Comparison of ENCODE assay signal across 8 mouse cellular contexts in the genomic region with DNA sequence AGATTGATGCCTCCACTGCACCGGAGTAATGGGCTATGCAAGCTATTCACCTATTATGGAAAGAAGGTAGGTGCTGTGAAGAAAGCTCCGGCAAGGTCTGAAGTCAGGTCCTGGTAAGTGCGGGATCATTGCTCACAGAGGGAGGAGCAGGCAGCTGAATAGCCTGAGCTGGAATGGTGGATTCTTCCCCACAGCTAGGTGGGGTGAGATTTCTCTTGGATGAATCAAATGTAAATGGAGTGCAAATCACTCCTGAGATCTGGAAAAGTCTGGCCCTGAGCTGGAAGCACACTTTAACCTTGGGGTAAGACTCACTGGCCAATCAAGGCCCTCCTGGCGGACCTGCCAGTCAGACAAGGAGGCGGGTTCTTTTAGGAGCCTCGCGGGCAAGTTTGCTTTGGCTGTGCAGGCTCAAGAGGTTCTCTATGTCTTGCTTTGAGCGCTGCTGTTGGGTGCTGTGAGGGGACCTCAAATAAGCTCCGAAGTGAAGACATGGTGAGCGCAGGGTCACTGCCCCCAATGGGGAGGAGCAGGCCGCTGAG. TPM values are rescaled to one million over a fixed set of nuclear protein-coding genes. Genes with fewer than 3 reads are reported as not detected.
DNase-seq lines count a peak whose midpoint lies in the region; ATAC-seq and TF ChIP-seq lines count a peak whose summit lies in the region.

Ftl1-ps1 (plus strand) TSS at position 397 of the 542 bp plus-strand sequence.

- no peak within 1 kb of the TSS for H3K4me2 ChIP-seq in liver, embryonic 13.5 days

- no peak for TF ChIP-seq CTCF in left cerebral cortex, adult 2 months (IDR thresholded peaks at IDR 0.05)
- TF ChIP-seq CTCF in kidney, adult 2 months (conservative IDR thresholded peaks at IDR 0.05; ENCODE audit: insufficient read depth, insufficient read length, low read depth, low read length) = no peak
- TF ChIP-seq CTCF in small intestine, adult 2 months (IDR thresholded peaks at IDR 0.05; ENCODE audit: extremely low read depth, insufficient read length, insufficient replicate concordance, low read depth, low read length) = no peak

- H3K36me3 ChIP-seq in kidney, adult 2 months (ENCODE audit: control insufficient read depth, insufficient read depth, low read length) = no peaks in the 10 kb centered on the region
- H3K36me3 ChIP-seq in liver, embryonic 13.5 days = no peaks in the 10 kb centered on the region
- H3K36me3 ChIP-seq in small intestine, adult 2 months (ENCODE audit: control insufficient read depth, insufficient read depth, low read length) = no peaks in the 10 kb centered on the region

- 14% methylated on average over 11 of the region's 11 CpGs for WGBS in kidney, adult 2 months
- 13% methylated on average over 11 of the region's 11 CpGs for WGBS in liver, embryonic 13.5 days (ENCODE audit: insufficient replicate concordance)
- WGBS in small intestine, adult 2 months = 20% methylated on average over 11 of the region's 11 CpGs

- no peak for ATAC-seq in common myeloid progenitor, adult 5-6 weeks (replicated peaks; ENCODE audit: low read depth, poor library complexity, severe bottlenecking)
- no peak for ATAC-seq in liver, embryonic 13.5 days (ENCODE audit: low read depth)

- no peaks in the 10 kb centered on the region for H3K9me3 ChIP-seq in liver, embryonic 13.5 days (replicated peaks)

- intact Hi-C loops in left cerebral cortex, adult 2 months (cut with DNase I) = no loop called here

- no peak for TF ChIP-seq POLR2A in kidney, adult 2 months (IDR thresholded peaks at IDR 0.05; ENCODE audit: low read depth, low read length)
- no peak for TF ChIP-seq POLR2A in small intestine, adult 2 months (IDR thresholded peaks at IDR 0.05; ENCODE audit: low read depth, low read length)

- no peak within 1 kb of the TSS for H3K4me3 ChIP-seq in left cerebral cortex, adult 2 months
- H3K4me3 ChIP-seq in kidney, adult 2 months (ENCODE audit: insufficient read depth, low read depth, low read length) = no peak within 1 kb of the TSS
- no peak within 1 kb of the TSS for H3K4me3 ChIP-seq in liver, embryonic 13.5 days (replicated peaks)
- H3K4me3 ChIP-seq in small intestine, adult 2 months (ENCODE audit: low read depth, low read length) = no peak within 1 kb of the TSS

- no peak for DNase-seq in left cerebral cortex, adult 2 months (ENCODE audit: extremely low spot score in 1 of 2, low spot score in 2 of 2)
- no peak for DNase-seq in left cerebral cortex, adult 11 months (ENCODE audit: low spot score)
- no peak for DNase-seq in gastrocnemius, postnatal 4 days (ENCODE audit: low spot score in 2 of 2)
- DNase-seq in kidney, adult 2 months = peak; percentile 15
- no peak for DNase-seq in liver, embryonic 13.5 days
- no peak for DNase-seq in cerebellum, adult 11-12 months

- H3K4me1 ChIP-seq in kidney, adult 2 months (ENCODE audit: control insufficient read depth, insufficient read depth, low read length) = no peaks in the 10 kb centered on the region
- H3K4me1 ChIP-seq in liver, embryonic 13.5 days (replicated peaks) = no peaks in the 10 kb centered on the region
- peaks cover 2% of the 10 kb centered on the region; the same call in 1 of the 2 replicates for H3K4me1 ChIP-seq in small intestine, adult 2 months (ENCODE audit: control insufficient read depth, insufficient read depth, insufficient read length, low read length)

- H3K27ac ChIP-seq in left cerebral cortex, adult 2 months = no peak within 1 kb of the TSS
- H3K27ac ChIP-seq in kidney, adult 2 months (ENCODE audit: insufficient read depth, low read depth, low read length) = no peak within 1 kb of the TSS
- H3K27ac ChIP-seq in liver, embryonic 13.5 days = no peak within 1 kb of the TSS
- no peak within 1 kb of the TSS for H3K27ac ChIP-seq in small intestine, adult 2 months (ENCODE audit: insufficient read depth, low read depth, low read length)

- no peaks in the 10 kb centered on the region for H3K27me3 ChIP-seq in kidney, adult 2 months (replicated peaks; ENCODE audit: control insufficient read depth, insufficient read depth, low read length)
- no peaks in the 10 kb centered on the region for H3K27me3 ChIP-seq in liver, embryonic 13.5 days
- no peaks in the 10 kb centered on the region for H3K27me3 ChIP-seq in small intestine, adult 2 months (ENCODE audit: control insufficient read depth, insufficient read depth, low read length)

- H3K9ac ChIP-seq in liver, embryonic 13.5 days = no peak within 1 kb of the TSS

RNA-seq across cellular contexts. Expression of gene Ftl1-ps1, which starts in this region (rescaled TPM):
- 100 to 1,000 TPM; 143 to 162 TPM for total RNA-seq in left cerebral cortex, adult 2 months (2021)
- total RNA-seq in common myeloid progenitor, adult 5-6 weeks (2017) = 11.9 and 18.5 TPM in 2 replicates
- total RNA-seq in gastrocnemius, postnatal 4 days (2021) = 100 to 1,000 TPM; 369 to 414 TPM
- polyA plus RNA-seq in kidney, adult 2 months (2012; rRNA removed) = 92.8 and 142 TPM in 2 replicates
- polyA plus RNA-seq in liver, embryonic 13.5 days (2015; fragmentation: Nextera tagmentation; extraction: Ambion mirVana) = 148 and 160 TPM in 2 replicates
- 13.9 and 16.3 TPM in 2 replicates for polyA plus RNA-seq in small intestine, adult 2 months (2012; rRNA removed)
